Mouse (Mus musculus) G1E (cell line): Measurements from ENCODE around the gene Gbp9.

Experiments used
- CTCF ChIP-seq: IDR thresholded peaks from 2 replicates; pipeline ENCODE4 v1.5.1; 2012; ENCODE audit warnings: low read depth, low read length, inconsistent platforms, mixed read lengths
- TAL1 ChIP-seq: conservative IDR thresholded peaks from 2 replicates; pipeline ENCODE4 v1.6.1; 2012; ENCODE audit warnings: low read depth, low read length, inconsistent platforms, mixed read lengths

GRCm38 (mm10) chr5:105114696-105115095 is 24.6 kb downstream of the Gbp9 start:
- TF ChIP-seq CTCF (no peak), TAL1 (no peak)
